Mouse (Mus musculus): ENCODE results near the gene Icosl. TPM values are rescaled to one million over a fixed set of nuclear protein-coding genes. Genes with fewer than 3 reads are reported as not detected.

Gene Icosl
- polyA plus RNA-seq, 1 experiment from 2014 or later, result 2.6 TPM

- WGBS, result 91% methylated on average over 5 of the region's 5 CpGs
- H3K4me1 ChIP-seq, result peaks cover 3% of the 10 kb centered on the region; the same call in 1 of the 2 replicates
- H3K27ac ChIP-seq, result no peak overlapping the region
- no peaks in the 10 kb centered on the region for H3K27me3 ChIP-seq
- no peak overlapping the region for H3K4me3 ChIP-seq
- no peak overlapping the region for H3K4me2 ChIP-seq (replicated peaks)
- H3K36me3 ChIP-seq, result no peaks in the 10 kb centered on the region
- no peak overlapping the region for H3K9ac ChIP-seq
- no peaks in the 10 kb centered on the region for H3K9me3 ChIP-seq
- ATAC-seq (ENCODE audit: insufficient number of reproducible peaks, insufficient read depth, low FRiP score, low TSS enrichment), result no peak
Observed at GRCm38 (mm10) chr10:78126311-78126710, 57.2 kb downstream of the Icosl start.

GRCm38 (mm10) chr10:78127046-78127870 lies 58.2 kb downstream of the Icosl start:
- Histone ChIP-seq H3K4me1 (peaks cover 3% of the 10 kb centered on the region; the same call in 1 of the 2 replicates), H3K27me3 (no peaks in the 10 kb centered on the region), H3K27ac (no peak overlapping the region), H3K36me3 (no peaks in the 10 kb centered on the region), H3K9ac (no peak overlapping the region), H3K4me3 (no peak overlapping the region), H3K4me2 (replicated peaks) (no peak overlapping the region), H3K9me3 (no peaks in the 10 kb centered on the region)
- 70% methylated on average over 9 of the region's 9 CpGs for whole genome bisulfite sequencing
- no peak for ATAC-seq (ENCODE audit: insufficient number of reproducible peaks, insufficient read depth, low FRiP score, low TSS enrichment)

- Histone ChIP-seq H3K27me3 (no peaks in the 10 kb centered on the region), H3K36me3 (no peaks in the 10 kb centered on the region), H3K4me2 (replicated peaks) (no peak overlapping the region), H3K9me3 (no peaks in the 10 kb centered on the region), H3K4me3 (no peak overlapping the region), H3K27ac (no peak overlapping the region), H3K4me1 (peaks cover 3% of the 10 kb centered on the region; the same call in 1 of the 2 replicates), H3K9ac (no peak overlapping the region)
- 41% methylated on average over 1 of the region's 1 CpGs for WGBS
- no peak for ATAC-seq (ENCODE audit: insufficient number of reproducible peaks, insufficient read depth, low FRiP score, low TSS enrichment)
Observed at GRCm38 (mm10) chr10:78127931-78128330, 58.8 kb downstream of the Icosl start.

GRCm38 (mm10) chr10:78128647-78129046 lies 59.5 kb downstream of the Icosl start:
- WGBS, result 83% methylated on average over 2 of the region's 2 CpGs
- no peak overlapping the region for H3K9ac ChIP-seq
- no peak for ATAC-seq (ENCODE audit: insufficient number of reproducible peaks, insufficient read depth, low FRiP score, low TSS enrichment)

GRCm38 (mm10) chr10:78129423-78129822 lies 60.3 kb downstream of the Icosl start:
- Histone ChIP-seq H3K27me3 (no peaks in the 10 kb centered on the region), H3K36me3 (no peaks in the 10 kb centered on the region), H3K4me1 (peaks cover 3% of the 10 kb centered on the region; the same call in 1 of the 2 replicates), H3K9ac (no peak overlapping the region), H3K4me3 (no peak overlapping the region), H3K4me2 (replicated peaks) (no peak overlapping the region), H3K9me3 (no peaks in the 10 kb centered on the region), H3K27ac (no peak overlapping the region)
- no peak for ATAC-seq (ENCODE audit: insufficient number of reproducible peaks, insufficient read depth, low FRiP score, low TSS enrichment)
- 54% methylated on average over 11 of the region's 11 CpGs for WGBS

More at GRCm38 (mm10) chr10:78128647-78129046, 59.5 kb downstream of the Icosl start:
- Histone ChIP-seq H3K36me3 (no peaks in the 10 kb centered on the region), H3K4me1 (peaks cover 3% of the 10 kb centered on the region; the same call in 1 of the 2 replicates), H3K4me3 (no peak overlapping the region), H3K4me2 (replicated peaks) (no peak overlapping the region), H3K27ac (no peak overlapping the region), H3K9me3 (no peaks in the 10 kb centered on the region), H3K27me3 (no peaks in the 10 kb centered on the region)

- Histone ChIP-seq H3K4me3 (no peak overlapping the region), H3K4me2 (replicated peaks) (no peak overlapping the region), H3K4me1 (peaks cover 7% of the 10 kb centered on the region), H3K9me3 (no peaks in the 10 kb centered on the region), H3K27ac (no peak overlapping the region), H3K9ac (no peak overlapping the region), H3K36me3 (no peaks in the 10 kb centered on the region), H3K27me3 (no peaks in the 10 kb centered on the region)
- ATAC-seq (ENCODE audit: insufficient number of reproducible peaks, insufficient read depth, low FRiP score, low TSS enrichment), result no peak
- WGBS, result 71% methylated on average over 4 of the region's 4 CpGs
Observed at GRCm38 (mm10) chr10:78129998-78130397, 60.9 kb downstream of the Icosl start.

Other genes starting within 250 kb of the Icosl start
- not detected in 2 replicates for gene Krtap10-4, start 242.2 kb upstream of the Icosl start, polyA plus RNA-seq (2016; fragmentation: Nextera tagmentation; extraction: Ambion mirVana)
- not detected in 2 replicates for gene Krtap10-10, start 233.4 kb upstream of the Icosl start, polyA plus RNA-seq (2016; fragmentation: Nextera tagmentation; extraction: Ambion mirVana)
- gene Gm36176, start 222.5 kb upstream of the Icosl start, polyA plus RNA-seq (2016; fragmentation: Nextera tagmentation; extraction: Ambion mirVana), result not detected in 2 replicates
- not detected in 2 replicates for gene Gm10318, start 216.4 kb upstream of the Icosl start, polyA plus RNA-seq (2016; fragmentation: Nextera tagmentation; extraction: Ambion mirVana)
- gene Gm3285, start 207.3 kb upstream of the Icosl start, polyA plus RNA-seq (2016; fragmentation: Nextera tagmentation; extraction: Ambion mirVana), result not detected in 2 replicates
- gene Lrrc3, start 166.8 kb upstream of the Icosl start, polyA plus RNA-seq (2016; fragmentation: Nextera tagmentation; extraction: Ambion mirVana), result 4.4 and 4.7 TPM in 2 replicates
- 0.72 and 0.87 TPM in 2 replicates for gene Trpm2, start 98.7 kb upstream of the Icosl start, polyA plus RNA-seq (2016; fragmentation: Nextera tagmentation; extraction: Ambion mirVana)
- 32.9 and 35.1 TPM in 2 replicates for gene 1810043G02Rik, start 90.8 kb upstream of the Icosl start, polyA plus RNA-seq (2016; fragmentation: Nextera tagmentation; extraction: Ambion mirVana)
- 137 TPM in 2 replicates for gene Pfkl, start 59.2 kb upstream of the Icosl start, polyA plus RNA-seq (2016; fragmentation: Nextera tagmentation; extraction: Ambion mirVana)
- 0.19 and 0.41 TPM in 2 replicates for gene Dnmt3l, start 27.4 kb upstream of the Icosl start, polyA plus RNA-seq (2016; fragmentation: Nextera tagmentation; extraction: Ambion mirVana)
- gene Aire, start 25.7 kb upstream of the Icosl start, polyA plus RNA-seq (2016; fragmentation: Nextera tagmentation; extraction: Ambion mirVana), result 0.17 and 0.42 TPM in 2 replicates
- gene D10Jhu81e, start 100.5 kb downstream of the Icosl start, polyA plus RNA-seq (2016; fragmentation: Nextera tagmentation; extraction: Ambion mirVana), result 30.3 and 32.8 TPM in 2 replicates
- gene Pwp2, start 115.8 kb downstream of the Icosl start, polyA plus RNA-seq (2016; fragmentation: Nextera tagmentation; extraction: Ambion mirVana), result 24.2 and 27.0 TPM in 2 replicates
- 17.4 and 18.6 TPM in 2 replicates for gene Trappc10, start 175.3 kb downstream of the Icosl start, polyA plus RNA-seq (2016; fragmentation: Nextera tagmentation; extraction: Ambion mirVana)